Mouse (Mus musculus) hindbrain, embryonic 14.5 days (tissue): ENCODE results near the gene Gm3045. TPM values are rescaled to one million over a fixed set of nuclear protein-coding genes. Genes with fewer than 3 reads are reported as not detected.

ENCODE experiments used
- ATAC-seq: fragments of 200-750 bp; cut with Nextera tagmentation; 2 replicates; pipeline ENCODE4 v1.8.0; 2017; ENCODE audit warnings: moderate number of reproducible peaks, mild to moderate bottlenecking, moderate TSS enrichment, moderate library complexity; ENCODE audit not compliant: low FRiP score
- DNase-seq: peaks from one replicate; pipeline ENCODE4 v3.0.0-alpha.2; 2015; ENCODE audit warnings: low spot score
- H3K27ac ChIP-seq: fragments of 300-500 bp; sonication (generic); 2 replicates; pipeline ENCODE4 v1.5.1; 2014; ENCODE audit warnings: mild to moderate bottlenecking, moderate library complexity
- H3K27me3 ChIP-seq: fragments of 300-500 bp; sonication (generic); 2 replicates; pipeline ENCODE4 v1.6.1; 2014; ENCODE audit warnings: mild to moderate bottlenecking, low read length, mixed read lengths; ENCODE audit not compliant: control insufficient read depth, insufficient read depth
- H3K36me3 ChIP-seq: fragments of 300-500 bp; sonication (generic); replicated peaks from 2 replicates; pipeline ENCODE4 v1.6.1; 2014; ENCODE audit not compliant: control insufficient read depth, insufficient read depth
- H3K4me1 ChIP-seq: fragments of 300-500 bp; sonication (generic); replicated peaks from 2 replicates; pipeline ENCODE4 v1.6.1; 2014; ENCODE audit warnings: antibody characterized with exemption, low read length, mixed read lengths; ENCODE audit not compliant: control insufficient read depth, insufficient read depth
- H3K4me2 ChIP-seq: fragments of 300-500 bp; sonication (generic); replicated peaks from 2 replicates; pipeline ENCODE4 v1.6.1; 2014; ENCODE audit warnings: mild to moderate bottlenecking, moderate library complexity
- H3K4me3 ChIP-seq: fragments of 300-500 bp; sonication (generic); replicated peaks from 2 replicates; pipeline ENCODE4 v1.5.1; 2014; ENCODE audit warnings: mild to moderate bottlenecking, low read length
- H3K9ac ChIP-seq: fragments of 300-500 bp; sonication (generic); 2 replicates; pipeline ENCODE4 v1.6.1; 2014
- H3K9me3 ChIP-seq: fragments of 300-500 bp; sonication (generic); 2 replicates; pipeline ENCODE4 v1.6.1; 2016; ENCODE audit warnings: low read length; ENCODE audit not compliant: control insufficient read depth
- WGBS: fragments of 180-500 bp; shearing (Covaris S2); extraction: QIAGEN DNeasy Blood & Tissue Kit; methylation state at CpG from one replicate; pipeline ENCODE4 v1.1.7; 2014; 5-methylcytosine and 5-hydroxymethylcytosine counted together
- polyA plus RNA-seq: library from polyadenylated mRNA; unstranded; fragments of >200 nt; fragmentation: Nextera tagmentation; extraction: Ambion mirVana; gene quantifications from 2 replicates; pipeline ENCODE4 v1.2.1, GENCODE M21; 2014

Gm3045 gene
- polyA plus RNA-seq, 1 experiment from 2014 or later = not detected

GRCm38 (mm10) chr13:56475363-56475762 lies 49.0 kb downstream of the Gm3045 start:
- ATAC-seq (peak; percentile 57; the same call in 1 of the 2 replicates), DNase-seq (peak; percentile 78)
- Histone ChIP-seq H3K36me3 (no peaks in the 10 kb centered on the region), H3K27me3 (no peaks in the 10 kb centered on the region), H3K9ac (no peak overlapping the region), H3K27ac (no peak overlapping the region), H3K4me2 (0 out of 2 replicates have a peak overlapping the region, but pooled peaks have one; percentile 15), H3K4me3 (no peak overlapping the region), H3K9me3 (no peaks in the 10 kb centered on the region), H3K4me1 (0 out of 2 replicates have a peak, but pooled peaks cover 3% of the 10 kb centered on the region)
- 35% methylated on average over 4 of the region's 4 CpGs for WGBS

GRCm38 (mm10) chr13:56476790-56477189 lies 50.4 kb downstream of the Gm3045 start:
- DNase-seq = no peak
- Histone ChIP-seq H3K36me3 (no peaks in the 10 kb centered on the region), H3K27ac (no peak overlapping the region), H3K4me2 (no peak overlapping the region), H3K27me3 (no peaks in the 10 kb centered on the region), H3K4me3 (no peak overlapping the region), H3K4me1 (no peaks in the 10 kb centered on the region), H3K9me3 (no peaks in the 10 kb centered on the region), H3K9ac (no peak overlapping the region)
- WGBS = 80% methylated on average over 5 of the region's 5 CpGs
- ATAC-seq = no peak

DNA sequence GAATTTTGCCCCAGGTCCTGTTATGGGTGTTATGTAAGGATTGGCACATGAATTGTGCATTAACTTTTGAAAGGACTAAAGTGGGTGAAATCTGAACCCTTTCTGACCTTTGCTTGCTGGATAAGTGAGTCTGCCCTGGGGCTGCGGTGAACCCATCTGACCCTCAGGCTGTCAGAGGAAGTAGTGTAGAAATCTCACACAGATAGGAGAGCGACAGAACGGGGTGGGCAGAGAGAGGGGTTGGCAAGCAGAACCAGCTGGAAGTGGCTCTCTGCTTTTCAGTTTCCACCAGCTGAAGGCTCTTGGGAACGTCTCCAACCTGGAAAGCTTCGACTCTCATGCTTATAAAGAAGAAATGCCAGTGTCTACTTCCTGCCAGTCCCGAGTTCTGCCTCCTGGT lies 50.9 kb downstream of the Gm3045 start:
- no peaks in the 10 kb centered on the region for H3K36me3 ChIP-seq
- H3K27ac ChIP-seq = no peak overlapping the region
- no peak overlapping the region for H3K9ac ChIP-seq
- no peaks in the 10 kb centered on the region for H3K27me3 ChIP-seq
- WGBS = 56% methylated on average over 6 of the region's 6 CpGs
- no peaks in the 10 kb centered on the region for H3K4me1 ChIP-seq
- no peak overlapping the region for H3K4me3 ChIP-seq
- no peaks in the 10 kb centered on the region for H3K9me3 ChIP-seq
- no peak for DNase-seq
- ATAC-seq = no peak
- no peak overlapping the region for H3K4me2 ChIP-seq

DNA sequence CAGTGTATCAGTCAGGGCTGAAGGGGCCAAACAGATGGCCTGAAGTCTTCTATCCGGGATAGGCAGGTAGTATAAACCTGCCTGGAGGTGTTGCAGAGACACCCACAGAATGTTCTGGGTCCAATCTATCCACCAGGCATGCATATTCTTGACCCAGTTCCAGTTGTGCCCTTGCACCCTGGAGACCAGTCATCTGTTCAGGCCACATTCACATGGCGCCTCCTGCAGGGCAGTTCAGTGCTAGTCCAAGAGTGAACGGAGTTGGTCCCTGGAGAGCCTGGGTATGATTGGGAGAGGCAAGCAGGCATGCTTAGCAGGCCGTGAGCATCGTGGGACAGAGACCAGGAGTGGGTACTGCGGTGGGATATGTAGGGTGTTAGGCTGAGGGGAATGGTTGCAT lies 51.6 kb downstream of the Gm3045 start:
- no peaks in the 10 kb centered on the region for H3K9me3 ChIP-seq
- 77% methylated on average over 6 of the region's 6 CpGs for WGBS
- H3K27me3 ChIP-seq = no peaks in the 10 kb centered on the region
- ATAC-seq = no peak
- no peak overlapping the region for H3K4me2 ChIP-seq
- H3K36me3 ChIP-seq = no peaks in the 10 kb centered on the region
- no peak overlapping the region for H3K4me3 ChIP-seq
- no peak overlapping the region for H3K9ac ChIP-seq
- no peaks in the 10 kb centered on the region for H3K4me1 ChIP-seq
- H3K27ac ChIP-seq = no peak overlapping the region
- no peak for DNase-seq

GRCm38 (mm10) chr13:56482146-56482545 lies 55.8 kb downstream of the Gm3045 start, which contains the start of gene Il9:
TSS of gene Il9 (minus strand) at chr13:56482246.
- WGBS = 85% methylated on average over 3 of the region's 3 CpGs
- no peak within 1 kb of the TSS for H3K4me2 ChIP-seq
- no peaks in the 10 kb centered on the region for H3K4me1 ChIP-seq
- H3K4me3 ChIP-seq = no peak within 1 kb of the TSS
- H3K9me3 ChIP-seq = no peaks in the 10 kb centered on the region
- no peak within 1 kb of the TSS for H3K27ac ChIP-seq
- H3K9ac ChIP-seq = no peak within 1 kb of the TSS
- H3K36me3 ChIP-seq = no peaks in the 10 kb centered on the region
- ATAC-seq (no peak), DNase-seq (no peak)
- H3K27me3 ChIP-seq = no peaks in the 10 kb centered on the region

Other genes with a start within 250 kb of the Gm3045 start
- gene Tifab, start 247.7 kb upstream of the Gm3045 start, polyA plus RNA-seq = 0.37 and 0.73 TPM in 2 replicates
- 2.6 TPM in 1 of 2 replicates, not detected in the other for gene Neurog1, start 174.4 kb upstream of the Gm3045 start, polyA plus RNA-seq
- gene Cxcl14, start 130.0 kb upstream of the Gm3045 start, polyA plus RNA-seq = 2.2 and 5.8 TPM in 2 replicates
- gene Slc25a48, start 11.8 kb downstream of the Gm3045 start, polyA plus RNA-seq = 0.08 TPM in 1 of 2 replicates, not detected in the other
- not detected in 2 replicates for gene Il9, start 55.7 kb downstream of the Gm3045 start, polyA plus RNA-seq
- 3.9 and 4.1 TPM in 2 replicates for gene Fbxl21, start 95.9 kb downstream of the Gm3045 start, polyA plus RNA-seq
- not detected in 2 replicates for gene Lect2, start 121.9 kb downstream of the Gm3045 start, polyA plus RNA-seq
- 5.2 and 7.1 TPM in 2 replicates for gene Tgfbi, start 182.9 kb downstream of the Gm3045 start, polyA plus RNA-seq